Mouse (Mus musculus) olfactory bulb, adult 2 months (tissue): ENCODE data around the gene Ube2f. TPM values are rescaled to one million over a fixed set of nuclear protein-coding genes. Genes with fewer than 3 reads are reported as not detected.

ENCODE experiments used
- H3K27ac ChIP-seq: fragments of 200-500 bp; 2 replicates; pipeline ENCODE4 v1.5.1; 2012; ENCODE audit warnings: low read depth, low read length; ENCODE audit not compliant: insufficient read depth
- H3K4me1 ChIP-seq: fragments of 200-500 bp; 2 replicates; pipeline ENCODE4 v1.6.1; 2012; ENCODE audit warnings: low read length; ENCODE audit not compliant: control insufficient read depth, insufficient read depth
- H3K4me3 ChIP-seq: fragments of 200-500 bp; 2 replicates; pipeline ENCODE4 v1.5.1; 2012; ENCODE audit warnings: mild to moderate bottlenecking, low read depth, low read length, moderate library complexity; ENCODE audit not compliant: insufficient read depth
- CTCF ChIP-seq: fragments of 200-500 bp; IDR thresholded peaks from 2 replicates; pipeline ENCODE4 v1.5.1; 2012; ENCODE audit warnings: low read depth, mild to moderate bottlenecking, low read length, moderate library complexity; ENCODE audit not compliant: insufficient read depth
- POLR2A ChIP-seq: fragments of 200-500 bp; IDR thresholded peaks from 2 replicates; pipeline ENCODE4 v1.6.1; 2012; ENCODE audit warnings: mild to moderate bottlenecking, low read depth, low read length, moderate library complexity; ENCODE audit not compliant: insufficient read depth
- WGBS: fragments of 180-500 bp; shearing (Covaris S2); methylation state at CpG from one replicate; pipeline ENCODE4 v1.1.7; 2018; 5-methylcytosine and 5-hydroxymethylcytosine counted together
- polyA plus RNA-seq: library from polyadenylated mRNA; stranded (reverse); fragments of >200 nt; gene quantifications from 2 replicates; pipeline ENCODE4 v1.2.4, GENCODE M21; 2012; ENCODE audit warnings: low replicate concordance; ENCODE audit not compliant: missing spikeins, insufficient read depth, insufficient read length

The Ube2f gene
- polyA plus RNA-seq, 1 experiment: not detected

GRCm38 (mm10) chr1:91211099-91211498 lies 39.0 kb upstream of the Ube2f start:
- H3K4me1 ChIP-seq: peaks cover 61% of the 10 kb centered on the region
- no peak overlapping the region for H3K4me3 ChIP-seq
- peak; percentile 50 for TF ChIP-seq CTCF
- TF ChIP-seq POLR2A: no peak
- peak overlapping the region; percentile 70 for H3K27ac ChIP-seq
- 58% methylated on average over 1 of the region's 1 CpGs for WGBS

- TF ChIP-seq POLR2A: no peak
- TF ChIP-seq CTCF: no peak
- H3K4me3 ChIP-seq: no peak overlapping the region
- WGBS: 20% methylated on average over 7 of the region's 7 CpGs
- 0 out of 2 replicates have a peak overlapping the region, but pooled peaks have one; percentile 47 for H3K27ac ChIP-seq
- peaks cover 61% of the 10 kb centered on the region for H3K4me1 ChIP-seq
Observed at GRCm38 (mm10) chr1:91211591-91212008, 38.5 kb upstream of the Ube2f start.

- H3K4me1 ChIP-seq: peaks cover 40% of the 10 kb centered on the region
- TF ChIP-seq POLR2A (no peak), CTCF (no peak)
- WGBS: 82% methylated on average over 1 of the region's 1 CpGs
- no peak overlapping the region for H3K4me3 ChIP-seq
- no peak overlapping the region for H3K27ac ChIP-seq
Observed at GRCm38 (mm10) chr1:91215264-91215663, 34.8 kb upstream of the Ube2f start.

- 0 out of 2 replicates have a peak overlapping the region, but pooled peaks have one; percentile 8 for H3K27ac ChIP-seq
- no peak overlapping the region for H3K4me3 ChIP-seq
- TF ChIP-seq CTCF: no peak
- no peak for TF ChIP-seq POLR2A
- WGBS: 11% methylated on average over 1 of the region's 1 CpGs
- peaks cover 33% of the 10 kb centered on the region for H3K4me1 ChIP-seq
Observed at GRCm38 (mm10) chr1:91215981-91216380, 34.1 kb upstream of the Ube2f start.

GRCm38 (mm10) chr1:91216504-91217267 lies 33.4 kb upstream of the Ube2f start:
- WGBS: 36% methylated on average over 10 of the region's 10 CpGs
- Histone ChIP-seq H3K27ac (peak overlapping the region; percentile 40), H3K4me3 (no peak overlapping the region), H3K4me1 (peaks cover 26% of the 10 kb centered on the region)
- no peak for TF ChIP-seq POLR2A
- no peak for TF ChIP-seq CTCF

GRCm38 (mm10) chr1:91219641-91220321 lies 30.3 kb upstream of the Ube2f start:
- Histone ChIP-seq H3K4me3 (no peak overlapping the region), H3K27ac (no peak overlapping the region), H3K4me1 (peaks cover 19% of the 10 kb centered on the region)
- no peak for TF ChIP-seq CTCF
- no peak for TF ChIP-seq POLR2A
- WGBS: 58% methylated on average over 7 of the region's 7 CpGs

- TF ChIP-seq CTCF: no peak
- TF ChIP-seq POLR2A: no peak
- Histone ChIP-seq H3K27ac (no peak overlapping the region), H3K4me3 (no peak overlapping the region), H3K4me1 (peaks cover 14% of the 10 kb centered on the region)
- 97% methylated on average over 3 of the region's 3 CpGs for WGBS
Observed at GRCm38 (mm10) chr1:91220322-91220672, 29.8 kb upstream of the Ube2f start.

- WGBS: 84% methylated on average over 4 of the region's 4 CpGs
- Histone ChIP-seq H3K4me1 (peaks cover 4% of the 10 kb centered on the region; the same call in 1 of the 2 replicates), H3K27ac (no peak overlapping the region), H3K4me3 (no peak overlapping the region)
- TF ChIP-seq POLR2A: no peak
- TF ChIP-seq CTCF: no peak
Observed at GRCm38 (mm10) chr1:91226562-91226961, 23.5 kb upstream of the Ube2f start.
